Comparison of ENCODE assay signal across 8 mouse cellular contexts in genomic region chr6:85410771-85411273, GRCm38 (mm10). TPM values are rescaled to one million over a fixed set of nuclear protein-coding genes. Genes with fewer than 3 reads are reported as not detected.
DNase-seq lines count a peak whose midpoint lies in the region; ATAC-seq and TF ChIP-seq lines count a peak whose summit lies in the region.

No protein-coding gene starts in this region.

- no peaks in the 10 kb centered on the region for H3K79me2 ChIP-seq in heart, adult 2 months (replicated peaks; ENCODE audit: control insufficient read depth, insufficient read depth, low read length)

- H3K4me3 ChIP-seq in heart, adult 2 months, result no peak overlapping the region
- H3K4me3 ChIP-seq in liver, embryonic 12.5 days, result no peak overlapping the region
- no peak overlapping the region for H3K4me3 ChIP-seq in neural tube, embryonic 11.5 days (ENCODE audit: low read depth, low read length)

- H3K9me3 ChIP-seq in liver, embryonic 12.5 days (replicated peaks), result no peaks in the 10 kb centered on the region
- H3K9me3 ChIP-seq in neural tube, embryonic 11.5 days (ENCODE audit: control insufficient read depth, low read length), result no peaks in the 10 kb centered on the region

- DNase-seq in 3T3-L1 (ENCODE audit: low read depth, low spot score), result peak; percentile 91
- peak; percentile 97 for DNase-seq in NIH3T3 (ENCODE audit: low read depth)
- peak; percentile 88 for DNase-seq in embryo, embryonic 11 days
- peak; percentile 56 to 67 for DNase-seq in heart, adult 2 months
- peak; percentile 56 for DNase-seq in kidney, adult 18-20 months
- DNase-seq in neural tube, embryonic 11.5 days (ENCODE audit: low spot score), result peak; percentile 85
- DNase-seq in urinary bladder, postnatal 36 days (ENCODE audit: low spot score in 2 of 2), result peak; percentile 33 to 49

- H3K27ac ChIP-seq in heart, adult 2 months, result no peak overlapping the region
- H3K27ac ChIP-seq in liver, embryonic 12.5 days, result no peak overlapping the region
- H3K27ac ChIP-seq in neural tube, embryonic 11.5 days (ENCODE audit: low read depth, low read length), result no peak overlapping the region

- H3K27me3 ChIP-seq in heart, adult 2 months (ENCODE audit: control insufficient read depth, insufficient read depth, low read length), result 0 out of 2 replicates have a peak, but pooled peaks cover 2% of the 10 kb centered on the region
- H3K27me3 ChIP-seq in liver, embryonic 12.5 days (replicated peaks), result peaks cover 61% of the 10 kb centered on the region
- H3K27me3 ChIP-seq in neural tube, embryonic 11.5 days (ENCODE audit: control insufficient read depth, insufficient read depth, low read length), result peaks cover 36% of the 10 kb centered on the region

- whole genome bisulfite sequencing in heart, adult 2 months, result 14% methylated on average over 13 of the region's 13 CpGs
- WGBS in liver, embryonic 12.5 days (ENCODE audit: insufficient replicate concordance), result 8% methylated on average over 13 of the region's 13 CpGs
- WGBS in neural tube, embryonic 11.5 days, result 13% methylated on average over 13 of the region's 13 CpGs

- H3K9ac ChIP-seq in heart, adult 2 months (ENCODE audit: low read depth, low read length), result no peak overlapping the region
- H3K9ac ChIP-seq in liver, embryonic 12.5 days, result no peak overlapping the region
- no peak overlapping the region for H3K9ac ChIP-seq in neural tube, embryonic 11.5 days (ENCODE audit: low read length)

- no peak overlapping the region for H3K4me2 ChIP-seq in liver, embryonic 12.5 days
- no peak overlapping the region for H3K4me2 ChIP-seq in neural tube, embryonic 11.5 days (ENCODE audit: low read depth)

- ATAC-seq in liver, embryonic 12.5 days, result peak; percentile 49; the same call in 1 of the 2 replicates
- no peak for ATAC-seq in neural tube, embryonic 11.5 days (ENCODE audit: insufficient read depth, low FRiP score, low TSS enrichment)

- TF ChIP-seq CTCF in heart, adult 2 months (IDR thresholded peaks at IDR 0.05), result peak; percentile 82

- intact Hi-C loops in heart, adult 2 months (cut with DNase I), result loop anchor here (2.0 kb wide), 1 partner anchor 250 kb away; no protein-coding TSS in a partner anchor

- TF ChIP-seq POLR2A in heart, adult 2 months (IDR thresholded peaks at IDR 0.05; ENCODE audit: insufficient read depth, low read depth, low read length), result no peak

- TF ChIP-seq EP300 in heart, adult 2 months (IDR thresholded peaks at IDR 0.05; ENCODE audit: insufficient read depth, low read depth, low read length), result peak; percentile 52; the same call in 1 of the 2 replicates

- H3K36me3 ChIP-seq in heart, adult 2 months (ENCODE audit: control insufficient read depth, insufficient read depth, low read length), result no peaks in the 10 kb centered on the region
- H3K36me3 ChIP-seq in liver, embryonic 12.5 days, result no peaks in the 10 kb centered on the region
- no peaks in the 10 kb centered on the region for H3K36me3 ChIP-seq in neural tube, embryonic 11.5 days (ENCODE audit: control insufficient read depth, insufficient read depth, low read length)

- H3K4me1 ChIP-seq in heart, adult 2 months (ENCODE audit: control insufficient read depth, insufficient read depth, low read length), result peaks cover 2% of the 10 kb centered on the region
- H3K4me1 ChIP-seq in liver, embryonic 12.5 days, result no peaks in the 10 kb centered on the region
- H3K4me1 ChIP-seq in neural tube, embryonic 11.5 days (ENCODE audit: control insufficient read depth, insufficient read depth, low read length), result no peaks in the 10 kb centered on the region; the same call in 1 of the 2 replicates

RNA-seq across cellular contexts. Expression of gene Noto, which starts 12.9 kb away (rescaled TPM):
- total RNA-seq in heart, adult 2 months (2021), result not detected
- not detected in 2 replicates for polyA plus RNA-seq in heart, adult 2 months (2012; rRNA removed)
- polyA plus RNA-seq in liver, embryonic 12.5 days (2016; fragmentation: Nextera tagmentation; extraction: Ambion mirVana), result not detected in 2 replicates
- not detected in 2 replicates for polyA plus RNA-seq in neural tube, embryonic 11.5 days (2014; fragmentation: Nextera tagmentation; extraction: Ambion mirVana)

RNA-seq across cellular contexts. Expression of gene Smyd5, which starts 21.0 kb away (rescaled TPM):
- total RNA-seq in heart, adult 2 months (2021), result 10 to 100 TPM in 1 of 2 experiments, 1 to 10 TPM in 1; 8.1 to 13.6 TPM
- 13.1 and 13.9 TPM in 2 replicates for polyA plus RNA-seq in heart, adult 2 months (2012; rRNA removed)
- 41.6 and 45.4 TPM in 2 replicates for polyA plus RNA-seq in liver, embryonic 12.5 days (2016; fragmentation: Nextera tagmentation; extraction: Ambion mirVana)
- 52.8 and 56.9 TPM in 2 replicates for polyA plus RNA-seq in neural tube, embryonic 11.5 days (2014; fragmentation: Nextera tagmentation; extraction: Ambion mirVana)

RNA-seq across cellular contexts. Expression of gene Rab11fip5, which starts 36.4 kb away (rescaled TPM):
- total RNA-seq in heart, adult 2 months (2021), result 10 to 100 TPM; 59.3 to 73.9 TPM
- 41.6 and 55.0 TPM in 2 replicates for polyA plus RNA-seq in heart, adult 2 months (2012; rRNA removed)
- 0.68 and 0.79 TPM in 2 replicates for polyA plus RNA-seq in liver, embryonic 12.5 days (2016; fragmentation: Nextera tagmentation; extraction: Ambion mirVana)
- polyA plus RNA-seq in neural tube, embryonic 11.5 days (2014; fragmentation: Nextera tagmentation; extraction: Ambion mirVana), result 4.4 and 5.5 TPM in 2 replicates

RNA-seq across cellular contexts. Expression of gene Cct7, which starts 40.5 kb away (rescaled TPM):
- 100 to 1,000 TPM; 144 to 159 TPM for total RNA-seq in heart, adult 2 months (2021)
- 83.7 and 133 TPM in 2 replicates for polyA plus RNA-seq in heart, adult 2 months (2012; rRNA removed)
- polyA plus RNA-seq in liver, embryonic 12.5 days (2016; fragmentation: Nextera tagmentation; extraction: Ambion mirVana), result 457 and 480 TPM in 2 replicates
- 712 and 739 TPM in 2 replicates for polyA plus RNA-seq in neural tube, embryonic 11.5 days (2014; fragmentation: Nextera tagmentation; extraction: Ambion mirVana)

RNA-seq across cellular contexts. Expression of gene Pradc1, which starts 40.9 kb away (rescaled TPM):
- total RNA-seq in heart, adult 2 months (2021), result 10 to 100 TPM in 1 of 2 experiments, 1 to 10 TPM in 1; 8.9 to 11.0 TPM
- 22.4 and 22.7 TPM in 2 replicates for polyA plus RNA-seq in heart, adult 2 months (2012; rRNA removed)
- polyA plus RNA-seq in liver, embryonic 12.5 days (2016; fragmentation: Nextera tagmentation; extraction: Ambion mirVana), result 36.9 and 40.8 TPM in 2 replicates
- 26.8 and 28.0 TPM in 2 replicates for polyA plus RNA-seq in neural tube, embryonic 11.5 days (2014; fragmentation: Nextera tagmentation; extraction: Ambion mirVana)

Comparison
In these comparisons a context has a peak if more than half of its experiments do, and no peak if none do; other contexts are left out.
1. DNase-seq: peak in every context shown above with its lines; median percentile 97 in NIH3T3; 91 in 3T3-L1; 88 in embryo, embryonic 11 days; 85 in neural tube, embryonic 11.5 days; 62 in heart, adult 2 months; 56 in kidney, adult 18-20 months; 41 in urinary bladder, postnatal 36 days.